Mouse (Mus musculus): Measurements from ENCODE around the gene Bik. TPM values are rescaled to one million over a fixed set of nuclear protein-coding genes. Genes with fewer than 3 reads are reported as not detected.

Gene Bik
- polyA plus RNA-seq, 1 experiment from 2014 or later, result 15.2 TPM

DNA sequence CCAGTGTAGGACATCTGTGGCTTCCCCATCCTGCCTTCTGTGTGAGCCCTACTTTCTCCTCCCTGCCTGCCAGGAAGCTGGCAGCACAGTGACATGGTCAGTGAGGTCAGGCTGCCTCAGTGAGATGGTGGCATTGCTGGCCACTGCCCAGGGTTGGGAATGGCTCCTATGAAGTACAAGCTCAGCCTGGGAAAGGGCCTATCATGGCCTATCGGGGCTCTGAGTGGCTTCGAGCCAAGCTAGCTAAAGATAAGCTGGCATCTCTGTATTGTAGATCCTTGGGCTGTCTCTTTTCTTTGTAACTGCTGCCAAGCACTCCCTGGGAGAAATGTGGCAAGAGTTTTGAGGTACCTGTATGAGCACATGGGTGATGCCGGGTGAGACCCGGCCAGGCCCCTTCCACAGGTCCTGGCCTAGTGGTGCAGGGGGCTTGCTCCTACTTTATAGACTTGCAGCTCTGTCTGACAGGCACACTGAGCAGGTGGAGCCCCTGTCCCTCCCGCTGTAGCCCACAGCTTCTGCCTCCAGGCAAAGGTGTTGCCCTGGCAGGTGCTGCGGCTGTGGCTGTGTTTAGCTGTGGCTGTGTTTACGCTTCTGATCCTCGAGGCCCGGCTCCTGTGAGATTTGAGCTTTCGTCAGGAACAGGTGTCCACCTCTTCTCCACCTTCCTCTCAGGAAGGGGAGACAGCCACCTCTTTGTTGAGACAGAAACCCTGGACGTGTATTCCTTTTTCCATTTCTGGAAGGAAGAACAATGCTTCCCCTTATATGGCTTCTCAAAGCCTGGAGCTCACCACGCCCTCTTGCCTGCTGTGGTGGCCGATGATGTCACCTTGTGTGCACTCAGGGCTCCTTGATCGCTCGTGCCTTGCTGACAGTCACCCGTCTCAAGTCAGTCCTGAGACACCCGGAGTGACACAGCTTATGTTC is 8.6 kb downstream of the Bik start:
- H3K4me3 ChIP-seq (ENCODE audit: low read length), result no peak overlapping the region
- peak overlapping the region; percentile 82 for H3K27ac ChIP-seq (ENCODE audit: low read length)
- H3K9me3 ChIP-seq (ENCODE audit: control insufficient read depth, low read length), result no peaks in the 10 kb centered on the region
- H3K9ac ChIP-seq (ENCODE audit: low read length), result peak overlapping the region; percentile 22; the same call in 1 of the 2 replicates
- H3K27me3 ChIP-seq (ENCODE audit: control insufficient read depth, insufficient read depth, low read depth, low read length), result no peaks in the 10 kb centered on the region
- WGBS, result 48% methylated on average over 17 of the region's 17 CpGs
- H3K36me3 ChIP-seq (ENCODE audit: control insufficient read depth, insufficient read depth, low read length), result no peaks in the 10 kb centered on the region
- no peak overlapping the region for H3K4me2 ChIP-seq (ENCODE audit: low read depth, low read length)
- peaks cover 15% of the 10 kb centered on the region for H3K4me1 ChIP-seq (replicated peaks; ENCODE audit: control insufficient read depth, insufficient read depth, low read length)
- peak; percentile 59 for ATAC-seq (ENCODE audit: low read depth)

GRCm38 (mm10) chr15:83535890-83536231 is 9.2 kb downstream of the Bik start:
- no peak overlapping the region for H3K4me2 ChIP-seq (ENCODE audit: low read depth, low read length)
- H3K36me3 ChIP-seq (ENCODE audit: control insufficient read depth, insufficient read depth, low read length), result no peaks in the 10 kb centered on the region
- no peak for ATAC-seq (ENCODE audit: low read depth)
- H3K4me1 ChIP-seq (replicated peaks; ENCODE audit: control insufficient read depth, insufficient read depth, low read length), result peaks cover 13% of the 10 kb centered on the region
- H3K9ac ChIP-seq (ENCODE audit: low read length), result 0 out of 2 replicates have a peak overlapping the region, but pooled peaks have one; percentile 22
- no peak overlapping the region; the same call in 1 of the 2 replicates for H3K27ac ChIP-seq (ENCODE audit: low read length)
- H3K9me3 ChIP-seq (ENCODE audit: control insufficient read depth, low read length), result no peaks in the 10 kb centered on the region
- WGBS, result 60% methylated on average over 6 of the region's 6 CpGs
- H3K27me3 ChIP-seq (ENCODE audit: control insufficient read depth, insufficient read depth, low read depth, low read length), result no peaks in the 10 kb centered on the region
- H3K4me3 ChIP-seq (ENCODE audit: low read length), result no peak overlapping the region

DNA sequence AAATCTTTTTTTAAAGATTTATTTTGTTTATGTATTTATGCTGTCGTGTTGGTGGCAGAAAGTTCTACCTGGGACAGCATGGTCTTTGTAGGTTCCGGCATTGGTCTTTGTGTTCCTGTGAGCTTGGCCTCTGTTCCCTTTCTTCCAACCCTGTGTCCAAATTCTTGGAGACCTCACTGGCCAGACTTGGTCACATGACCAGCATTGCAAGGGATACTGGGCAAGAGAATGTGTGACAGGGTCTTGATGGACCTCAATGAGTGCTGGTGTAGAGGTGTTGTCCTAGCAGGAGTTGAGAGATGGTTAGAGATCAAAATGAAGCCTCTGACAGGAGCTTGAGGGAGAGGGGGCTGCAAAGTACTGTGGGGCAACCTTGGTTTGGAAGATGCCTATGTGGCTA is 12.2 kb downstream of the Bik start:
- Histone ChIP-seq H3K4me1 (replicated peaks; ENCODE audit: control insufficient read depth, insufficient read depth, low read length) (peaks cover 11% of the 10 kb centered on the region), H3K4me3 (ENCODE audit: low read length) (no peak overlapping the region), H3K36me3 (ENCODE audit: control insufficient read depth, insufficient read depth, low read length) (no peaks in the 10 kb centered on the region), H3K4me2 (ENCODE audit: low read depth, low read length) (no peak overlapping the region), H3K9me3 (ENCODE audit: control insufficient read depth, low read length) (no peaks in the 10 kb centered on the region), H3K27ac (ENCODE audit: low read length) (no peak overlapping the region), H3K27me3 (ENCODE audit: control insufficient read depth, insufficient read depth, low read depth, low read length) (no peaks in the 10 kb centered on the region), H3K9ac (ENCODE audit: low read length) (no peak overlapping the region)
- WGBS, result 91% methylated on average over 2 of the region's 2 CpGs
- no peak for ATAC-seq (ENCODE audit: low read depth)

DNA sequence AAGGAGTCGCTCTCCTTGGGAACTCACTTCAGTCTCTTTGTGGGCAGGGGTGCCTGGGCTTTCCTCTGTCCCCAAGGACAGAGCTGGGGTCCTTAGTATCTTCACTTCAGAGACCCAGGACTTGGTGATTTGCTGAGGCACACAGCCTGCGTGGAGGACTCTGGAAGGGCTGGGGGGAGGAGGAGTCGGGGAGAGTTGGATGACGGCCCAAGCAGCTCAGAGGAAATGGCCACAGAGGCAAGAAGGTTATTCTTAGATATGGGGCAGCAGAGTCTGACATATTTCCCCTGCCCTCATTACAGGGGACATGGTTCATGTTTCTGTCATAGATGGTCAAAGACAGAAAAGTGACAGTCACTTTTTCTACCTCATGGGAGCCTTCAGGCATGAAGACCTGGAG is 13.2 kb downstream of the Bik start:
- H3K4me2 ChIP-seq (ENCODE audit: low read depth, low read length), result no peak overlapping the region
- no peaks in the 10 kb centered on the region for H3K9me3 ChIP-seq (ENCODE audit: control insufficient read depth, low read length)
- 35% methylated on average over 4 of the region's 4 CpGs for WGBS
- H3K9ac ChIP-seq (ENCODE audit: low read length), result no peak overlapping the region
- peaks cover 11% of the 10 kb centered on the region for H3K4me1 ChIP-seq (replicated peaks; ENCODE audit: control insufficient read depth, insufficient read depth, low read length)
- peak; percentile 68; the same call in 1 of the 2 replicates for ATAC-seq (ENCODE audit: low read depth)
- no peak overlapping the region for H3K4me3 ChIP-seq (ENCODE audit: low read length)
- no peaks in the 10 kb centered on the region for H3K27me3 ChIP-seq (ENCODE audit: control insufficient read depth, insufficient read depth, low read depth, low read length)
- no peak overlapping the region for H3K27ac ChIP-seq (ENCODE audit: low read length)
- no peaks in the 10 kb centered on the region for H3K36me3 ChIP-seq (ENCODE audit: control insufficient read depth, insufficient read depth, low read length)

GRCm38 (mm10) chr15:83541647-83542287 is 15.1 kb downstream of the Bik start:
- H3K4me2 ChIP-seq (ENCODE audit: low read depth, low read length), result no peak overlapping the region
- H3K27me3 ChIP-seq (ENCODE audit: control insufficient read depth, insufficient read depth, low read depth, low read length), result no peaks in the 10 kb centered on the region
- peaks cover 13% of the 10 kb centered on the region for H3K36me3 ChIP-seq (ENCODE audit: control insufficient read depth, insufficient read depth, low read length)
- H3K9me3 ChIP-seq (ENCODE audit: control insufficient read depth, low read length), result no peaks in the 10 kb centered on the region
- no peak overlapping the region for H3K27ac ChIP-seq (ENCODE audit: low read length)
- no peak overlapping the region for H3K9ac ChIP-seq (ENCODE audit: low read length)
- H3K4me3 ChIP-seq (ENCODE audit: low read length), result no peak overlapping the region
- 70% methylated on average over 9 of the region's 9 CpGs for WGBS
- ATAC-seq (ENCODE audit: low read depth), result no peak
- H3K4me1 ChIP-seq (replicated peaks; ENCODE audit: control insufficient read depth, insufficient read depth, low read length), result peaks cover 4% of the 10 kb centered on the region

GRCm38 (mm10) chr15:83546029-83546428 is 19.4 kb downstream of the Bik start:
- no peaks in the 10 kb centered on the region for H3K9me3 ChIP-seq (ENCODE audit: control insufficient read depth, low read length)
- peaks cover 40% of the 10 kb centered on the region for H3K36me3 ChIP-seq (ENCODE audit: control insufficient read depth, insufficient read depth, low read length)
- no peaks in the 10 kb centered on the region for H3K4me1 ChIP-seq (replicated peaks; ENCODE audit: control insufficient read depth, insufficient read depth, low read length)
- no peak for ATAC-seq (ENCODE audit: low read depth)
- WGBS, result 82% methylated on average over 7 of the region's 7 CpGs
- H3K27ac ChIP-seq (ENCODE audit: low read length), result no peak overlapping the region
- no peaks in the 10 kb centered on the region for H3K27me3 ChIP-seq (ENCODE audit: control insufficient read depth, insufficient read depth, low read depth, low read length)
- no peak overlapping the region for H3K9ac ChIP-seq (ENCODE audit: low read length)
- H3K4me2 ChIP-seq (ENCODE audit: low read depth, low read length), result no peak overlapping the region
- H3K4me3 ChIP-seq (ENCODE audit: low read length), result no peak overlapping the region

- no peak for ATAC-seq (ENCODE audit: low read depth)
Observed at GRCm38 (mm10) chr15:83547144-83547543, 20.5 kb downstream of the Bik start.

DNA sequence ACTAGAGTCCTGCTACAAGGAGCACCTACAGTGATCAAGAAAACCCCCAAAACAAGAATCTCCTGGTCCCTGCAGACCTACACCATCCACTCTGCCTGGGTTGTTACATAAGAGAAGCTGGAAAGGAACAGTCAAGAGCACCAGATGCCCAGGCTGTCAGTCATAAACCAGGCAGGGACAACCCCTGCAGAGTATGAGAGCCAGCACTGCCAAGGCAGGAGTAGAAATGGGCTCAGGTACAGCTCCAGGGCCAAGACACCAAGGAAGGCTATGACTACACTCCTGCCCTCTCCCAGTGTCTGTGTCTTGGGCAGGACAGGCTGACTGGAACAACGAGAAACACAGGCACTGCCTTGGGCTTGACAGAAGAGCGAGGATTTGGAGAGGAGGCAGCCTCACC is 23.5 kb downstream of the Bik start:
- Histone ChIP-seq H3K9ac (ENCODE audit: low read length) (no peak overlapping the region), H3K4me2 (ENCODE audit: low read depth, low read length) (no peak overlapping the region), H3K36me3 (ENCODE audit: control insufficient read depth, insufficient read depth, low read length) (peaks cover 45% of the 10 kb centered on the region), H3K4me1 (replicated peaks; ENCODE audit: control insufficient read depth, insufficient read depth, low read length) (peaks cover 4% of the 10 kb centered on the region), H3K9me3 (ENCODE audit: control insufficient read depth, low read length) (peaks cover 3% of the 10 kb centered on the region), H3K4me3 (ENCODE audit: low read length) (no peak overlapping the region), H3K27me3 (ENCODE audit: control insufficient read depth, insufficient read depth, low read depth, low read length) (no peaks in the 10 kb centered on the region), H3K27ac (ENCODE audit: low read length) (no peak overlapping the region)
- no peak for ATAC-seq (ENCODE audit: low read depth)
- 72% methylated on average over 2 of the region's 2 CpGs for WGBS

More at GRCm38 (mm10) chr15:83547144-83547543, 20.5 kb downstream of the Bik start:
- no peak overlapping the region for H3K9ac ChIP-seq (ENCODE audit: low read length)
- no peak overlapping the region for H3K27ac ChIP-seq (ENCODE audit: low read length)
- H3K4me1 ChIP-seq (replicated peaks; ENCODE audit: control insufficient read depth, insufficient read depth, low read length), result no peaks in the 10 kb centered on the region
- H3K9me3 ChIP-seq (ENCODE audit: control insufficient read depth, low read length), result no peaks in the 10 kb centered on the region
- WGBS, result 85% methylated on average over 8 of the region's 8 CpGs
- no peak overlapping the region for H3K4me2 ChIP-seq (ENCODE audit: low read depth, low read length)
- no peaks in the 10 kb centered on the region for H3K27me3 ChIP-seq (ENCODE audit: control insufficient read depth, insufficient read depth, low read depth, low read length)
- no peak overlapping the region for H3K4me3 ChIP-seq (ENCODE audit: low read length)
- peaks cover 41% of the 10 kb centered on the region for H3K36me3 ChIP-seq (ENCODE audit: control insufficient read depth, insufficient read depth, low read length)

- H3K4me3 ChIP-seq (ENCODE audit: low read length), result no peak overlapping the region
- peaks cover 3% of the 10 kb centered on the region for H3K9me3 ChIP-seq (ENCODE audit: control insufficient read depth, low read length)
- H3K4me1 ChIP-seq (replicated peaks; ENCODE audit: control insufficient read depth, insufficient read depth, low read length), result peaks cover 4% of the 10 kb centered on the region
- H3K9ac ChIP-seq (ENCODE audit: low read length), result no peak overlapping the region
- no peak overlapping the region for H3K4me2 ChIP-seq (ENCODE audit: low read depth, low read length)
- no peak for ATAC-seq (ENCODE audit: low read depth)
- no peaks in the 10 kb centered on the region for H3K27me3 ChIP-seq (ENCODE audit: control insufficient read depth, insufficient read depth, low read depth, low read length)
- H3K27ac ChIP-seq (ENCODE audit: low read length), result no peak overlapping the region
- peaks cover 14% of the 10 kb centered on the region for H3K36me3 ChIP-seq (ENCODE audit: control insufficient read depth, insufficient read depth, low read length)
Observed at GRCm38 (mm10) chr15:83553831-83554230, 27.2 kb downstream of the Bik start.
